Mouse (Mus musculus) forebrain, embryonic 16.5 days (tissue): ENCODE data around the gene Frmd4a. TPM values are rescaled to one million over a fixed set of nuclear protein-coding genes. Genes with fewer than 3 reads are reported as not detected.

Experiments
- ATAC-seq: fragments of 200-750 bp; cut with Nextera tagmentation; 2 replicates; pipeline ENCODE4 v1.8.0; 2017; ENCODE audit warnings: mild to moderate bottlenecking, moderate library complexity
- H3K27ac ChIP-seq: fragments of 300-500 bp; sonication (generic); 2 replicates; pipeline ENCODE4 v1.5.1; 2014; ENCODE audit warnings: low read length, control low read depth
- H3K27me3 ChIP-seq: fragments of 300-500 bp; sonication (generic); replicated peaks from 2 replicates; pipeline ENCODE4 v1.6.1; 2014; ENCODE audit warnings: low read length; ENCODE audit not compliant: control insufficient read depth, insufficient read depth
- H3K36me3 ChIP-seq: fragments of 300-500 bp; sonication (generic); 2 replicates; pipeline ENCODE4 v1.6.1; 2014; ENCODE audit not compliant: control insufficient read depth, insufficient read depth
- H3K4me1 ChIP-seq: fragments of 300-500 bp; sonication (generic); replicated peaks from 2 replicates; pipeline ENCODE4 v1.6.1; 2014; ENCODE audit warnings: low read length; ENCODE audit not compliant: control insufficient read depth, insufficient read depth
- H3K4me2 ChIP-seq: fragments of 300-500 bp; sonication (generic); 2 replicates; pipeline ENCODE4 v1.6.1; 2014; ENCODE audit warnings: mild to moderate bottlenecking, low read length, control low read depth
- H3K4me3 ChIP-seq: fragments of 300-500 bp; sonication (generic); replicated peaks from 2 replicates; pipeline ENCODE4 v1.5.1; 2014; ENCODE audit warnings: mild to moderate bottlenecking, low read length, control low read depth
- H3K9ac ChIP-seq: fragments of 300-500 bp; sonication (generic); replicated peaks from 2 replicates; pipeline ENCODE4 v1.6.1; 2014; ENCODE audit warnings: low read depth, low read length, control low read depth
- H3K9me3 ChIP-seq: fragments of 300-500 bp; sonication (generic); 2 replicates; pipeline ENCODE4 v1.6.1; 2016; ENCODE audit warnings: low read length; ENCODE audit not compliant: control insufficient read depth
- WGBS: fragments of 180-500 bp; shearing (Covaris S2); extraction: QIAGEN DNeasy Blood & Tissue Kit; methylation state at CpG from one replicate; pipeline ENCODE4 v1.1.7; 2014; 5-methylcytosine and 5-hydroxymethylcytosine counted together
- polyA plus RNA-seq: library from polyadenylated mRNA; unstranded; fragments of >200 nt; fragmentation: Nextera tagmentation; extraction: Ambion mirVana; gene quantifications from 2 replicates; pipeline ENCODE4 v1.2.1, GENCODE M21; 2015

The Frmd4a gene
- polyA plus RNA-seq, 1 experiment from 2014 or later, result 97.9 TPM

- H3K27me3 ChIP-seq, result no peaks in the 10 kb centered on the region
- no peaks in the 10 kb centered on the region for H3K36me3 ChIP-seq
- H3K9me3 ChIP-seq, result no peaks in the 10 kb centered on the region
- H3K4me2 ChIP-seq, result no peak overlapping the region
- H3K4me3 ChIP-seq, result no peak overlapping the region
- no peak for ATAC-seq
- 93% methylated on average over 7 of the region's 7 CpGs for WGBS
- no peak overlapping the region for H3K27ac ChIP-seq
- no peak overlapping the region for H3K9ac ChIP-seq
- H3K4me1 ChIP-seq, result no peaks in the 10 kb centered on the region
These were observed 339.4 kb downstream of the Frmd4a start for GRCm38 (mm10) chr2:4356812-4357384.

GRCm38 (mm10) chr2:4361981-4362834, 344.7 kb downstream of the Frmd4a start:
- Histone ChIP-seq H3K9ac (no peak overlapping the region), H3K4me1 (no peaks in the 10 kb centered on the region), H3K4me2 (no peak overlapping the region), H3K36me3 (no peaks in the 10 kb centered on the region), H3K27ac (no peak overlapping the region), H3K4me3 (no peak overlapping the region), H3K9me3 (no peaks in the 10 kb centered on the region), H3K27me3 (no peaks in the 10 kb centered on the region)
- ATAC-seq, result no peak
- WGBS, result 84% methylated on average over 9 of the region's 9 CpGs

- no peaks in the 10 kb centered on the region for H3K9me3 ChIP-seq
- H3K27ac ChIP-seq, result no peak overlapping the region
- H3K4me3 ChIP-seq, result no peak overlapping the region
- no peak for ATAC-seq
- peaks cover 5% of the 10 kb centered on the region; the same call in 1 of the 2 replicates for H3K4me1 ChIP-seq
- H3K9ac ChIP-seq, result no peak overlapping the region
- no peaks in the 10 kb centered on the region for H3K27me3 ChIP-seq
- H3K4me2 ChIP-seq, result no peak overlapping the region
- 77% methylated on average over 4 of the region's 4 CpGs for WGBS
- no peaks in the 10 kb centered on the region for H3K36me3 ChIP-seq
These were observed 347.4 kb downstream of the Frmd4a start for GRCm38 (mm10) chr2:4364908-4365307.

GRCm38 (mm10) chr2:4368544-4368943, 351.0 kb downstream of the Frmd4a start:
- ATAC-seq, result peak; percentile 52; the same call in 1 of the 2 replicates
- no peak overlapping the region for H3K4me2 ChIP-seq
- no peaks in the 10 kb centered on the region for H3K9me3 ChIP-seq
- H3K4me3 ChIP-seq, result no peak overlapping the region
- no peak overlapping the region for H3K27ac ChIP-seq
- peaks cover 12% of the 10 kb centered on the region for H3K4me1 ChIP-seq
- 70% methylated on average over 6 of the region's 6 CpGs for WGBS
- H3K36me3 ChIP-seq, result no peaks in the 10 kb centered on the region
- H3K9ac ChIP-seq, result no peak overlapping the region
- no peaks in the 10 kb centered on the region for H3K27me3 ChIP-seq

- no peak overlapping the region for H3K4me3 ChIP-seq
- peak overlapping the region; percentile 65 for H3K27ac ChIP-seq
- no peaks in the 10 kb centered on the region for H3K27me3 ChIP-seq
- ATAC-seq, result peak; percentile 76
- no peak overlapping the region for H3K9ac ChIP-seq
- H3K4me1 ChIP-seq, result peaks cover 12% of the 10 kb centered on the region
- WGBS, result 45% methylated on average over 7 of the region's 7 CpGs
- no peak overlapping the region for H3K4me2 ChIP-seq
- H3K9me3 ChIP-seq, result no peaks in the 10 kb centered on the region
- H3K36me3 ChIP-seq, result no peaks in the 10 kb centered on the region
These were observed 353.0 kb downstream of the Frmd4a start for GRCm38 (mm10) chr2:4370499-4370898.

- 70% methylated on average over 1 of the region's 1 CpGs for WGBS
- H3K4me1 ChIP-seq, result peaks cover 12% of the 10 kb centered on the region
- no peak overlapping the region for H3K4me2 ChIP-seq
- H3K27ac ChIP-seq, result peak overlapping the region; percentile 61; the same call in 1 of the 2 replicates
- no peak overlapping the region for H3K4me3 ChIP-seq
- no peak overlapping the region for H3K9ac ChIP-seq
- ATAC-seq, result peak; percentile 29; the same call in 1 of the 2 replicates
- H3K36me3 ChIP-seq, result no peaks in the 10 kb centered on the region
- H3K27me3 ChIP-seq, result no peaks in the 10 kb centered on the region
- H3K9me3 ChIP-seq, result no peaks in the 10 kb centered on the region
These were observed 353.8 kb downstream of the Frmd4a start for GRCm38 (mm10) chr2:4371341-4371740.

GRCm38 (mm10) chr2:4378844-4379243, 361.3 kb downstream of the Frmd4a start:
- H3K9me3 ChIP-seq, result no peaks in the 10 kb centered on the region

GRCm38 (mm10) chr2:4380435-4380834, 362.9 kb downstream of the Frmd4a start:
- H3K4me2 ChIP-seq, result no peak overlapping the region
- 90% methylated on average over 6 of the region's 6 CpGs for WGBS

More at GRCm38 (mm10) chr2:4378844-4379243, 361.3 kb downstream of the Frmd4a start:
- Histone ChIP-seq H3K4me2 (no peak overlapping the region), H3K27ac (no peak overlapping the region), H3K4me3 (no peak overlapping the region), H3K4me1 (no peaks in the 10 kb centered on the region), H3K36me3 (no peaks in the 10 kb centered on the region), H3K27me3 (no peaks in the 10 kb centered on the region), H3K9ac (no peak overlapping the region)
- WGBS, result 92% methylated on average over 3 of the region's 3 CpGs
- ATAC-seq, result no peak

GRCm38 (mm10) chr2:4380926-4381325, 363.4 kb downstream of the Frmd4a start:
- Histone ChIP-seq H3K27ac (no peak overlapping the region), H3K9me3 (no peaks in the 10 kb centered on the region), H3K4me1 (no peaks in the 10 kb centered on the region), H3K9ac (no peak overlapping the region), H3K4me2 (no peak overlapping the region), H3K4me3 (no peak overlapping the region), H3K27me3 (no peaks in the 10 kb centered on the region), H3K36me3 (no peaks in the 10 kb centered on the region)
- WGBS, result 89% methylated on average over 5 of the region's 5 CpGs
- ATAC-seq, result no peak

More at GRCm38 (mm10) chr2:4380435-4380834, 362.9 kb downstream of the Frmd4a start:
- Histone ChIP-seq H3K4me1 (no peaks in the 10 kb centered on the region), H3K9me3 (no peaks in the 10 kb centered on the region), H3K27ac (no peak overlapping the region), H3K36me3 (no peaks in the 10 kb centered on the region), H3K27me3 (no peaks in the 10 kb centered on the region), H3K9ac (no peak overlapping the region), H3K4me3 (no peak overlapping the region)
- ATAC-seq, result no peak
